ENCODE assay signal across 8 mouse cellular contexts in the genomic region with DNA sequence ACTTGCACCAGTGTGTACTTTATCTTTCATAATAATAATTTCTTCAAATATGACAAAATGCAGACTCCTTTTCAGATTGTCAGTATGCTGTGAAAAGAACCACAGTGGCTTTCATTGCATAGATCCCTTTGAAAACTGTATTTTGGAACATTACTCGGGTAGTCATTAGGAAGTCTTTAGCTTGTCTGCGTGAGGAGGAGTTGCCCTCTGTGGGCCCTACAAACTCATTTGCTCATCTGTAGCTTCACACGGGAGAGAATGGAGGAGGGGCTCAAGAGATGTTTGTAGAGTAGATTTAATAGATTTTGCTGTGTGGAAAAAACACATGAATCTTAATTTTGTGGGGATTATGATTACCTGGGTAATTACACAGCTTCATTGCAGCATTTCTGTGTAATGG. TPM values are rescaled to one million over a fixed set of nuclear protein-coding genes. Genes with fewer than 3 reads are reported as not detected.
A peak's percentile ranks its signal among the peaks of the same experiment; 100 is the strongest.
DNase-seq lines count a peak whose midpoint lies in the region; ATAC-seq and TF ChIP-seq lines count a peak whose summit lies in the region.

No protein-coding gene starts in this region.

- peak overlapping the region; percentile 95 for H3K4me3 ChIP-seq in heart, embryonic 11.5 days (ENCODE audit: low read depth, low read length)
- H3K4me3 ChIP-seq in E14TG2a.4 (replicated peaks; ENCODE audit: low read length), result peak overlapping the region; percentile 91
- peak overlapping the region; percentile 95 for H3K4me3 ChIP-seq in forebrain, embryonic 12.5 days (replicated peaks)
- peak overlapping the region; percentile 92 for H3K4me3 ChIP-seq in liver, embryonic 16.5 days (ENCODE audit: low read depth, low read length)

- peaks cover 13% of the 10 kb centered on the region for H3K4me1 ChIP-seq in heart, embryonic 11.5 days (ENCODE audit: control insufficient read depth, insufficient read depth, low read length)
- H3K4me1 ChIP-seq in E14TG2a.4 (replicated peaks; ENCODE audit: low read depth, low read length), result peaks cover 26% of the 10 kb centered on the region
- H3K4me1 ChIP-seq in forebrain, embryonic 12.5 days, result peaks cover 32% of the 10 kb centered on the region
- H3K4me1 ChIP-seq in liver, embryonic 16.5 days (ENCODE audit: control insufficient read depth, low read depth, low read length), result peaks cover 21% of the 10 kb centered on the region

- no peak for TF ChIP-seq CTCF in E14TG2a.4 (conservative IDR thresholded peaks at IDR 0.05; ENCODE audit: low read length)

- H3K36me3 ChIP-seq in heart, embryonic 11.5 days (ENCODE audit: control insufficient read depth, insufficient read depth, low read length), result no peaks in the 10 kb centered on the region
- no peaks in the 10 kb centered on the region for H3K36me3 ChIP-seq in E14TG2a.4 (ENCODE audit: insufficient read depth, low read length)
- H3K36me3 ChIP-seq in forebrain, embryonic 12.5 days (replicated peaks), result no peaks in the 10 kb centered on the region
- H3K36me3 ChIP-seq in liver, embryonic 16.5 days (ENCODE audit: control insufficient read depth, insufficient read depth), result no peaks in the 10 kb centered on the region

- no peaks in the 10 kb centered on the region for H3K9me3 ChIP-seq in heart, embryonic 11.5 days (replicated peaks; ENCODE audit: control insufficient read depth, low read length)
- H3K9me3 ChIP-seq in E14TG2a.4 (ENCODE audit: low read length), result no peaks in the 10 kb centered on the region
- no peaks in the 10 kb centered on the region for H3K9me3 ChIP-seq in forebrain, embryonic 12.5 days
- H3K9me3 ChIP-seq in liver, embryonic 16.5 days (replicated peaks; ENCODE audit: control insufficient read depth, low read length), result no peaks in the 10 kb centered on the region

- peak overlapping the region; percentile 100 for H3K9ac ChIP-seq in heart, embryonic 11.5 days (ENCODE audit: low read depth, low read length)
- H3K9ac ChIP-seq in forebrain, embryonic 12.5 days, result peak overlapping the region; percentile 97
- peak overlapping the region; percentile 95 for H3K9ac ChIP-seq in liver, embryonic 16.5 days (ENCODE audit: low read depth, low read length)

- 2% methylated on average over 3 of the region's 3 CpGs for WGBS in heart, embryonic 11.5 days (ENCODE audit: insufficient replicate concordance)
- 0% methylated on average over 3 of the region's 3 CpGs for WGBS in forebrain, embryonic 12.5 days
- 0% methylated on average over 3 of the region's 3 CpGs for WGBS in liver, embryonic 16.5 days (ENCODE audit: insufficient replicate concordance)

- ATAC-seq in heart, embryonic 11.5 days (replicated peaks; ENCODE audit: insufficient number of reproducible peaks, low FRiP score, low TSS enrichment), result no peak
- ATAC-seq in forebrain, embryonic 12.5 days (ENCODE audit: low FRiP score), result no peak
- ATAC-seq in liver, embryonic 16.5 days (ENCODE audit: low read depth), result no peak

- peak overlapping the region; percentile 62 for H3K4me2 ChIP-seq in heart, embryonic 11.5 days
- H3K4me2 ChIP-seq in forebrain, embryonic 12.5 days, result peak overlapping the region; percentile 65
- H3K4me2 ChIP-seq in liver, embryonic 16.5 days (ENCODE audit: low read depth, low read length), result peak overlapping the region; percentile 86

- H3K27ac ChIP-seq in heart, embryonic 11.5 days (ENCODE audit: low read depth, low read length), result peak overlapping the region; percentile 99; the same call in 1 of the 2 replicates
- no peak overlapping the region for H3K27ac ChIP-seq in forebrain, embryonic 12.5 days
- no peak overlapping the region for H3K27ac ChIP-seq in liver, embryonic 16.5 days (ENCODE audit: low read length)

- DNase-seq in heart, postnatal 4 days, result no peak
- no peak for DNase-seq in cerebellum, adult 11-12 months
- DNase-seq in layer of hippocampus, adult 18-20 months (ENCODE audit: low spot score in 2 of 2), result no peak
- no peak for DNase-seq in adrenal gland, postnatal 4 days (ENCODE audit: low spot score in 2 of 2)

- H3K27me3 ChIP-seq in heart, embryonic 11.5 days (ENCODE audit: control insufficient read depth, insufficient read depth, low read length), result no peaks in the 10 kb centered on the region
- H3K27me3 ChIP-seq in E14TG2a.4 (ENCODE audit: insufficient read depth, low read length), result 0 out of 2 replicates have a peak, but pooled peaks cover 5% of the 10 kb centered on the region
- H3K27me3 ChIP-seq in forebrain, embryonic 12.5 days, result no peaks in the 10 kb centered on the region
- no peaks in the 10 kb centered on the region for H3K27me3 ChIP-seq in liver, embryonic 16.5 days (ENCODE audit: control insufficient read depth, insufficient read depth, low read depth, low read length)

RNA-seq across cellular contexts. Expression of a gene that starts 2.6 kb away (rescaled TPM):
- 203 and 213 TPM in 2 replicates for polyA plus RNA-seq in heart, embryonic 11.5 days (2014; fragmentation: Nextera tagmentation; extraction: Ambion mirVana)
- total RNA-seq in heart, postnatal 4 days (2021), result 100 to 1,000 TPM; 124 TPM
- 160 and 169 TPM in 2 replicates for polyA plus RNA-seq in forebrain, embryonic 12.5 days (2016; fragmentation: Nextera tagmentation; extraction: Ambion mirVana)
- 54.9 and 55.7 TPM in 2 replicates for polyA plus RNA-seq in liver, embryonic 16.5 days (2015; fragmentation: Nextera tagmentation; extraction: Ambion mirVana)
- 10 to 100 TPM; 48.9 to 49.3 TPM for total RNA-seq in layer of hippocampus, adult 18-20 months (2021)
- total RNA-seq in adrenal gland, postnatal 4 days (2021), result 100 to 1,000 TPM; 133 to 137 TPM
